Mouse (Mus musculus) liver, postnatal 0 days (tissue): ENCODE results near the gene Higd2a.

Experiments used
- CTCF ChIP-seq: sonication (generic); IDR thresholded peaks from 2 replicates; pipeline ENCODE4 v1.5.1; 2016; ENCODE audit warnings: antibody characterized with exemption, low read depth
- EP300 ChIP-seq: IDR thresholded peaks from 2 replicates; pipeline ENCODE4 v1.6.1; 2016; ENCODE audit warnings: antibody characterized with exemption, low read depth, mild to moderate bottlenecking

GRCm38 (mm10) chr13:54556176-54556575, 33.8 kb upstream of the Higd2a start:
- TF ChIP-seq CTCF (no peak), EP300 (no peak)
